Mouse (Mus musculus): ENCODE measurements at regions not wholly inside any gene's neighbourhood (a gene's known extent, or its start where the extent isn't known, plus 50 kb on each side); places are given as distances from the start of the nearest gene placed in this dataset.

GRCm38 (mm10) chr4:95489059-95489458 lies 68.2 kb upstream of the Fggy start:
- DNase-seq (ENCODE audit: low spot score) = peak; percentile 24

GRCm38 (mm10) chr4:95500265-95500664 lies 57.0 kb upstream of the Fggy start:
- DNase-seq (ENCODE audit: low spot score) = no peak

DNA sequence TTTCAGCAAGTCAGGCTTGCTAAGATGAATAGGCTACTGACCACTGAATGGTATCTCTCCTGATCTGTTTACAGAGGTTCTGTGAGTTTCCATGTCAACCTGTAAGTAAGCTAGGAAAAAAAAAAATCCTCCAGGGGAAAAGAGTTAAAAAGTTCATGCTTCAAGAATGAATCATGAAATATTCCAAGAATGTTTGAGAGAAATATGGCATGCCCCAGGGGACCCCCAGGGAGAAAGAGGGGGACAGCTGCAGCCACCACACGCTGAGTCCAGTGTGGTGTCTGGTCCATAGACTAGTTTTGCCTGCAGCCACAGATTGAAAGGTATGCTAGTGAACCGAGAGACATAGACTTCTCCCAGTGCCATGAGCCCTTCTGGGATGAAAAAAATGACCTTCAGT lies 56.1 kb upstream of the Fggy start:
- DNase-seq (ENCODE audit: low spot score) = no peak

DNA sequence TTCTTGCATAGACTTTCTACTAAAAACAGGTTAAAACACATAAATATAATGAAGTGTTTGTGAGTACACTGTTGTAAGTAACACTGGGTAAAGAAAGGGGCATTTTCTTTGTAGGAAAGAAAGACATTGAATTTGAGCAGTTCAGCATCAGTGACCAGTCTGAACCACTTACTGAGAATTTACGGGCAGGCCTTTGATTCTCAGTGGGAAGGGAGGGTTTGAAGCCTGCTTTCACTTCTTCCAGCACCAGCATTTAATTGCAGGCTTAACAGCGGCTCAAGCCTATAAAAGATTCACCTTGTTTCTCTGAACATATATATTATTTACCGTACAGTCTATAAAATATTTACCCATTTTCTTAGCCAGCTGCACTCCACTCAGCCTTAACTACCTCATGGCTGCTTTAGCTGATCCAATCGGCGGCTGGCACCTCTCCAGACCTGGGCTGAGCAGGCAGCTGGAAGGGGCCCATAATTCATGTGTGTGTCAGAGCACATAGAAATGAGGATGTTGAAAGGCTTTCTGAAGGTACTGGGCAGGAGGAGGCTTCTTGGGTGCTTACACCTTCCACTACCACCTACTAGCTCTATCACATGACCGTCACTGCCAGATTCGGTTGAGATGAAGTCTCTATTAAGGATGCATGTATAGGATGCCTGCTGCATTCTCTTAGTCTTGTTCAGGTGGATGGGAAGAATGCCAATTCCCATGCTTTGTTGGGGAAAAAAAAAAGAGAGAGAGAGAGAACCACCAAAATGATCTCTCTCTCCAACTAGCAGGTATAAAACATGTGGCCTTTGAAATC lies 50.0 kb upstream of the Fggy start:
- DNase-seq (ENCODE audit: low spot score) = peak; percentile 53
